Mouse (Mus musculus): ENCODE data around the gene Gm10277. TPM values are rescaled to one million over a fixed set of nuclear protein-coding genes. Genes with fewer than 3 reads are reported as not detected.

The Gm10277 gene
- polyA plus RNA-seq, 1 experiment from 2014 or later = 1.8 TPM

DNA sequence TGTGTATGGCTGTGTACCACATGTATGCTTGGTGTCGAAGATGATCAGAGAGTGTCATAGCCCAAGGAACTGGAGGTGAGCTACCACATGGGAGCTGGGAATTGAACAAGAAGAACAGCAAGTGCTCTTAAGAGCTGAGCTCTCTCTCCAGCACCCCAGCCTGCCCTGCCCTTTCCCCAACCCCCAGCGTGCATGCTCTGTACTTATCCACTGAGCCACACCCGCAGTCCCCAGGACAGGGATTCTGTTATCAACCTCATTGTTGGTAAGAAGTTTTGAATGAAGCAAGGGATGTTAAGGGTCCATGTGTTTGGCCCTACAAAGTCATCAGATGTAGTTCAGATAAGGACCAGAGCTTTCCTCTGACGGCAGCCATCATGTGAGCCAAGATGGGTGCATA, 40.9 kb downstream of the Gm10277 start:
- H3K4me1 ChIP-seq = no peaks in the 10 kb centered on the region
- 87% methylated on average over 4 of the region's 4 CpGs for WGBS
- no peak for ATAC-seq (ENCODE audit: insufficient number of reproducible peaks, insufficient read depth, low FRiP score, low TSS enrichment, low read depth)

DNA sequence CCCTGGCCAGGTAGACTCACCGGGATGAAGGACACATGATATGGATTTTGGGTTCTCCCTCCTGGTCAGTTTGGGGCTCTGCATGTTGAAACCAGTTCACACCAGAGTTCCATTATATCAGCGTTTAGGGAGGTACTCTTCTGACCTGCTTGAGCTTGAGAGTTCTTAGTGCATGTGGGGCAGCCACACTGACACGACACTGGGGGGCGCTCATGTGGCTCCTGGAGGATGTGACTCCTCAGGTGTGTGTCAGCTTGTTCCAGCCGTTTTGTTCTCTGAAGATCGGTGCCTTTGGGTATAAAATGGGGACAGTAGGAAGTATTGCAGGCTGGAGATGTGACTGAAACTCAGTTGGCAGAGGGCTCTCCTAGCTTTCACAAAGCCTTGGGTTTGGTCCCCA, 43.6 kb downstream of the Gm10277 start:
- Histone ChIP-seq H3K9ac (no peak overlapping the region), H3K9me3 (no peaks in the 10 kb centered on the region), H3K27me3 (no peaks in the 10 kb centered on the region; the same call in 1 of the 2 replicates), H3K4me3 (no peak overlapping the region), H3K4me2 (no peak overlapping the region), H3K27ac (no peak overlapping the region), H3K4me1 (no peaks in the 10 kb centered on the region), H3K36me3 (no peaks in the 10 kb centered on the region)
- 32% methylated on average over 6 of the region's 6 CpGs for WGBS
- no peak for ATAC-seq (ENCODE audit: insufficient number of reproducible peaks, insufficient read depth, low FRiP score, low TSS enrichment, low read depth)

More for the DNA sequence above, 40.9 kb downstream of the Gm10277 start:
- H3K9me3 ChIP-seq = no peaks in the 10 kb centered on the region
- H3K4me2 ChIP-seq = no peak overlapping the region
- no peak overlapping the region for H3K27ac ChIP-seq
- H3K36me3 ChIP-seq = no peaks in the 10 kb centered on the region
- no peaks in the 10 kb centered on the region for H3K27me3 ChIP-seq
- no peak overlapping the region for H3K4me3 ChIP-seq
- no peak overlapping the region for H3K9ac ChIP-seq

DNA sequence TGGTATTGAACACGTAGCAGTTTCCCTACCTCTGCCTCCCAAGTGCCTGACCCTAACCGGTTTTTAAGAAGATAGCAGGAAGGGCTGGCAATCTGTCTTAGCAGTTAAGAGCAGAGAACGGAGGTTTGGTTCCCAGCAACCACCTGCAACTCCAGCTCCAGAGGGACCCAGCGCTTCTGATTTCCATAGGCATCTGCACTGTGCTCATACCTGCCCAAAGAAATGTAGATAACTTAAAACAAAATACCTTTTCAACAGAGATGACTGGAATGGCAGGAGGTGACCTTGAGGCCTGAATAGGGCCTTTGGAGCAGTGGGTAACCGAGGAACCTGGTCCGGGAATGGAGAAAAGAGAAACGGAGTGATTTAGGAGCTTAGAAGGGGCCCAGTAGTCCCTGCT, 49.0 kb downstream of the Gm10277 start:
- no peak overlapping the region for H3K27ac ChIP-seq

DNA sequence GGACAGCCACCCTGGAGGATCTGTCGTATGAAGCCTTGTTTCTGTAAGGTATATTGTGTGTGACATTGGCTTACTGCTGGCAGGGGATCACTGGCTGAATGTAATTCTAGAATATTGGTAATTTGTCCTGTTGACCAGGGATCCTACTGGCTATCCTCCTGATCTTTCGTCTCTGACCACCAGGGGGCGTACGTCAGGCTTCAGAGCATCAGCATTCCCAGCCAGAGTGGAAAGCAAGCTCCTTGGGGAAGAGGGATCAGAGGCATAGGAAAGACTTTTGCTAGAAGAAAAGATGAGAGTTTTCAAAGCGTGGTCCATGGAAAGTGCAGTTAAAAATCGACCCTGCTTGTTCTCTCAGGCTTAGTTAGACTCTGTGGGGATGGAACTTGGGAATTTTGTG, 50.3 kb downstream of the Gm10277 start:
- 2% methylated on average over 6 of the region's 6 CpGs for WGBS
- no peak overlapping the region for H3K27ac ChIP-seq
- no peak for ATAC-seq (ENCODE audit: insufficient number of reproducible peaks, insufficient read depth, low FRiP score, low TSS enrichment, low read depth)
- no peaks in the 10 kb centered on the region for H3K36me3 ChIP-seq
- H3K9ac ChIP-seq = no peak overlapping the region
- H3K4me1 ChIP-seq = no peaks in the 10 kb centered on the region
- no peak overlapping the region for H3K4me2 ChIP-seq
- no peaks in the 10 kb centered on the region for H3K9me3 ChIP-seq
- no peaks in the 10 kb centered on the region; the same call in 1 of the 2 replicates for H3K27me3 ChIP-seq
- no peak overlapping the region for H3K4me3 ChIP-seq

More for the DNA sequence above, 49.0 kb downstream of the Gm10277 start:
- ATAC-seq (ENCODE audit: insufficient number of reproducible peaks, insufficient read depth, low FRiP score, low TSS enrichment, low read depth) = no peak
- H3K4me3 ChIP-seq = no peak overlapping the region
- H3K9me3 ChIP-seq = no peaks in the 10 kb centered on the region
- no peaks in the 10 kb centered on the region; the same call in 1 of the 2 replicates for H3K27me3 ChIP-seq
- no peak overlapping the region for H3K9ac ChIP-seq
- WGBS = 55% methylated on average over 7 of the region's 7 CpGs
- H3K36me3 ChIP-seq = no peaks in the 10 kb centered on the region
- H3K4me1 ChIP-seq = no peaks in the 10 kb centered on the region
- no peak overlapping the region for H3K4me2 ChIP-seq

Other genes starting within 250 kb of the Gm10277 start
- gene Taok1, start 179.9 kb downstream of the Gm10277 start, polyA plus RNA-seq (2015; fragmentation: Nextera tagmentation; extraction: Ambion mirVana) = 14.3 and 15.2 TPM in 2 replicates
- 5.2 and 5.9 TPM in 2 replicates for gene Nufip2, start 101.6 kb downstream of the Gm10277 start, polyA plus RNA-seq (2015; fragmentation: Nextera tagmentation; extraction: Ambion mirVana)
- gene Cryba1, start 62.5 kb downstream of the Gm10277 start, polyA plus RNA-seq (2015; fragmentation: Nextera tagmentation; extraction: Ambion mirVana) = 1.1 TPM in 1 of 2 replicates, not detected in the other
- 28.4 and 34.0 TPM in 2 replicates for gene Myo18a, start 24.5 kb downstream of the Gm10277 start, polyA plus RNA-seq (2015; fragmentation: Nextera tagmentation; extraction: Ambion mirVana)
- gene Pipox, start 106.3 kb upstream of the Gm10277 start, polyA plus RNA-seq (2015; fragmentation: Nextera tagmentation; extraction: Ambion mirVana) = 1.1 and 1.3 TPM in 2 replicates
- gene Sez6, start 143.1 kb upstream of the Gm10277 start, polyA plus RNA-seq (2015; fragmentation: Nextera tagmentation; extraction: Ambion mirVana) = 1.5 and 2.6 TPM in 2 replicates
- 19.8 and 22.7 TPM in 2 replicates for gene Phf12, start 195.0 kb upstream of the Gm10277 start, polyA plus RNA-seq (2015; fragmentation: Nextera tagmentation; extraction: Ambion mirVana)
- gene Dhrs13, start 244.5 kb upstream of the Gm10277 start, polyA plus RNA-seq (2015; fragmentation: Nextera tagmentation; extraction: Ambion mirVana) = 16.1 and 20.5 TPM in 2 replicates